Mouse (Mus musculus) heart, adult 8-10 months (tissue): ENCODE measurements around the gene Mgmt. TPM values are rescaled to one million over a fixed set of nuclear protein-coding genes. Genes with fewer than 3 reads are reported as not detected.
A peak's percentile ranks its signal among the peaks of the same experiment; 100 is the strongest.

Source experiments
- DNase-seq: peaks from one replicate; pipeline ENCODE4 v3.0.0; 2022; ENCODE audit warnings: low spot score
- total RNA-seq, 4 experiments: library from RNA; stranded (reverse); gene quantifications; 2 replicates each; pipeline ENCODE4 v1.2.4; 2022

The Mgmt gene
- total RNA-seq = 1 to 10 TPM; 4.8 to 6.6 (median 5.6) TPM

- peak; percentile 94 for DNase-seq
These were observed at the start of gene Mgmt for GRCm38 (mm10) chr7:136894106-136894986. Mgmt (plus strand) TSS chr7:136894614.

- no peak for DNase-seq
These were observed 49.6 kb upstream of the Mgmt start for GRCm38 (mm10) chr7:136844835-136845234.

GRCm38 (mm10) chr7:136845321-136845720 lies 49.1 kb upstream of the Mgmt start:
- DNase-seq = peak; percentile 33

- no peak for DNase-seq
These were observed 48.3 kb upstream of the Mgmt start for GRCm38 (mm10) chr7:136846086-136846620.

GRCm38 (mm10) chr7:136847601-136848000 lies 46.8 kb upstream of the Mgmt start:
- DNase-seq = no peak

- DNase-seq = no peak
These were observed 45.7 kb upstream of the Mgmt start for GRCm38 (mm10) chr7:136848761-136849160.

GRCm38 (mm10) chr7:136849811-136850210 lies 44.6 kb upstream of the Mgmt start:
- DNase-seq = no peak

GRCm38 (mm10) chr7:136850339-136850738 lies 44.1 kb upstream of the Mgmt start:
- DNase-seq = peak; percentile 51

- DNase-seq = no peak
These were observed 42.5 kb upstream of the Mgmt start for GRCm38 (mm10) chr7:136851946-136852345.

GRCm38 (mm10) chr7:136852721-136853120 lies 41.7 kb upstream of the Mgmt start:
- DNase-seq = peak; percentile 45

GRCm38 (mm10) chr7:136864677-136865463 lies 29.5 kb upstream of the Mgmt start:
- DNase-seq = no peak

- DNase-seq = no peak
These were observed 28.5 kb upstream of the Mgmt start for GRCm38 (mm10) chr7:136865876-136866275.

GRCm38 (mm10) chr7:136866535-136866934 lies 27.9 kb upstream of the Mgmt start:
- no peak for DNase-seq

- DNase-seq = no peak
These were observed 22.9 kb upstream of the Mgmt start for GRCm38 (mm10) chr7:136871535-136871934.

- no peak for DNase-seq
These were observed 22.4 kb upstream of the Mgmt start for GRCm38 (mm10) chr7:136872059-136872458.

- no peak for DNase-seq
These were observed 20.0 kb upstream of the Mgmt start for GRCm38 (mm10) chr7:136874396-136874795.

- DNase-seq = peak; percentile 31
These were observed 14.0 kb upstream of the Mgmt start for GRCm38 (mm10) chr7:136880386-136880785.

GRCm38 (mm10) chr7:136888161-136888560 lies 6.3 kb upstream of the Mgmt start:
- no peak for DNase-seq

- DNase-seq = no peak
These were observed 942 bp downstream of the Mgmt start for GRCm38 (mm10) chr7:136895356-136895755.

- no peak for DNase-seq
These were observed 1.4 kb downstream of the Mgmt start for GRCm38 (mm10) chr7:136895851-136896250.

- no peak for DNase-seq
These were observed 3.1 kb downstream of the Mgmt start for GRCm38 (mm10) chr7:136897481-136897880.

GRCm38 (mm10) chr7:136898005-136898404 lies 3.6 kb downstream of the Mgmt start:
- DNase-seq = no peak
